Mouse (Mus musculus) heart, postnatal 0 days (tissue): ENCODE data around the gene Ube2d3.

Experiments used
- CTCF ChIP-seq: IDR thresholded peaks from 2 replicates; pipeline ENCODE4 v1.5.1; 2016; ENCODE audit warnings: antibody characterized with exemption, control low read depth, low read depth
- EP300 ChIP-seq: IDR thresholded peaks from 2 replicates; pipeline ENCODE4 v1.6.1; 2016; ENCODE audit warnings: antibody characterized with exemption, low read depth

- TF ChIP-seq CTCF (no peak), EP300 (no peak)
These were observed 26.1 kb upstream of the Ube2d3 start for GRCm38 (mm10) chr3:135411824-135412223.
